Mouse (Mus musculus) intestine, postnatal 0 days (tissue): Measurements from ENCODE around the gene Asic2. TPM values are rescaled to one million over a fixed set of nuclear protein-coding genes. Genes with fewer than 3 reads are reported as not detected.
A peak's percentile ranks its signal among the peaks of the same experiment; 100 is the strongest.

Experiments used
- ATAC-seq: fragments of 200-750 bp; cut with Nextera tagmentation; 2 replicates; pipeline ENCODE4 v1.8.0; 2017; ENCODE audit warnings: mild to moderate bottlenecking, moderate TSS enrichment, moderate library complexity
- H3K27ac ChIP-seq: fragments of 300-500 bp; sonication (generic); 2 replicates; pipeline ENCODE4 v1.5.1; 2014; ENCODE audit warnings: mild to moderate bottlenecking, low read depth, low read length, moderate library complexity
- H3K27me3 ChIP-seq: fragments of 300-500 bp; sonication (generic); replicated peaks from 2 replicates; pipeline ENCODE4 v1.6.1; 2014; ENCODE audit warnings: low read length, mixed read lengths; ENCODE audit not compliant: control insufficient read depth, insufficient read depth
- H3K36me3 ChIP-seq: fragments of 300-500 bp; sonication (generic); 2 replicates; pipeline ENCODE4 v1.6.1; 2014; ENCODE audit warnings: mild to moderate bottlenecking, moderate library complexity; ENCODE audit not compliant: control insufficient read depth, insufficient read depth
- H3K4me1 ChIP-seq: fragments of 300-500 bp; sonication (generic); replicated peaks from 2 replicates; pipeline ENCODE4 v1.6.1; 2014; ENCODE audit warnings: antibody characterized with exemption, low read length, mixed read lengths; ENCODE audit not compliant: control insufficient read depth, insufficient read depth
- H3K4me2 ChIP-seq: fragments of 300-500 bp; sonication (generic); replicated peaks from 2 replicates; pipeline ENCODE4 v1.6.1; 2014; ENCODE audit warnings: low read depth, mild to moderate bottlenecking, moderate library complexity
- H3K4me3 ChIP-seq: fragments of 300-500 bp; sonication (generic); 2 replicates; pipeline ENCODE4 v1.5.1; 2014; ENCODE audit warnings: low read depth, low read length
- H3K9ac ChIP-seq: fragments of 300-500 bp; sonication (generic); 2 replicates; pipeline ENCODE4 v1.6.1; 2014; ENCODE audit warnings: mild to moderate bottlenecking, low read depth, low read length
- H3K9me3 ChIP-seq: fragments of 300-500 bp; sonication (generic); 2 replicates; pipeline ENCODE4 v1.6.1; 2016; ENCODE audit warnings: mixed run types; ENCODE audit not compliant: control insufficient read depth
- CTCF ChIP-seq: sonication (generic); IDR thresholded peaks from 2 replicates; pipeline ENCODE4 v1.5.1; 2016; ENCODE audit warnings: low read depth, mild to moderate bottlenecking, control low read depth, antibody characterized with exemption, moderate library complexity
- WGBS: fragments of 180-500 bp; shearing (Covaris S2); extraction: QIAGEN DNeasy Blood & Tissue Kit; methylation state at CpG from one replicate; pipeline ENCODE4 v1.1.7; 2014; 5-methylcytosine and 5-hydroxymethylcytosine counted together
- polyA plus RNA-seq: library from polyadenylated mRNA; unstranded; fragments of >200 nt; fragmentation: Nextera tagmentation; extraction: Ambion mirVana; gene quantifications from 2 replicates; pipeline ENCODE4 v1.2.1, GENCODE M21; 2015

The Asic2 gene
- polyA plus RNA-seq, 1 experiment from 2014 or later: 0.55 TPM

- no peak for ATAC-seq
- Histone ChIP-seq H3K9ac (no peak overlapping the region), H3K4me2 (peak overlapping the region; percentile 67), H3K36me3 (no peaks in the 10 kb centered on the region), H3K9me3 (no peaks in the 10 kb centered on the region), H3K27me3 (peaks cover 51% of the 10 kb centered on the region), H3K4me1 (no peaks in the 10 kb centered on the region), H3K27ac (no peak overlapping the region), H3K4me3 (peak overlapping the region; percentile 40)
- 5% methylated on average over 36 of the region's 36 CpGs for WGBS
- no peak for TF ChIP-seq CTCF
Observed at GRCm38 (mm10) chr11:81151286-81152020, 816.8 kb downstream of the Asic2 start.

- Histone ChIP-seq H3K27ac (no peak overlapping the region), H3K36me3 (no peaks in the 10 kb centered on the region), H3K4me3 (no peak overlapping the region), H3K4me1 (no peaks in the 10 kb centered on the region), H3K4me2 (no peak overlapping the region), H3K9ac (no peak overlapping the region), H3K27me3 (peaks cover 51% of the 10 kb centered on the region), H3K9me3 (no peaks in the 10 kb centered on the region)
- ATAC-seq: no peak
- WGBS: 71% methylated on average over 8 of the region's 8 CpGs
- no peak for TF ChIP-seq CTCF
Observed at GRCm38 (mm10) chr11:81150621-81151020, 817.6 kb downstream of the Asic2 start.

- TF ChIP-seq CTCF: no peak
- Histone ChIP-seq H3K9ac (no peak overlapping the region), H3K4me2 (no peak overlapping the region), H3K27me3 (peaks cover 30% of the 10 kb centered on the region), H3K4me3 (no peak overlapping the region), H3K36me3 (no peaks in the 10 kb centered on the region), H3K4me1 (no peaks in the 10 kb centered on the region), H3K9me3 (no peaks in the 10 kb centered on the region), H3K27ac (no peak overlapping the region)
- ATAC-seq: no peak
- 61% methylated on average over 10 of the region's 10 CpGs for WGBS
Observed at GRCm38 (mm10) chr11:81148423-81148822, 819.8 kb downstream of the Asic2 start.

GRCm38 (mm10) chr11:81146574-81147157, 821.6 kb downstream of the Asic2 start:
- no peaks in the 10 kb centered on the region for H3K36me3 ChIP-seq
- no peak overlapping the region for H3K27ac ChIP-seq
- TF ChIP-seq CTCF: no peak
- no peak overlapping the region for H3K9ac ChIP-seq
- H3K4me2 ChIP-seq: no peak overlapping the region
- 76% methylated on average over 9 of the region's 9 CpGs for WGBS
- no peak for ATAC-seq
- H3K4me3 ChIP-seq: no peak overlapping the region
- H3K4me1 ChIP-seq: no peaks in the 10 kb centered on the region
- H3K27me3 ChIP-seq: peaks cover 12% of the 10 kb centered on the region
- H3K9me3 ChIP-seq: no peaks in the 10 kb centered on the region

- Histone ChIP-seq H3K4me2 (no peak overlapping the region), H3K4me1 (no peaks in the 10 kb centered on the region), H3K36me3 (no peaks in the 10 kb centered on the region), H3K27ac (no peak overlapping the region), H3K27me3 (no peaks in the 10 kb centered on the region), H3K9ac (no peak overlapping the region), H3K4me3 (no peak overlapping the region), H3K9me3 (no peaks in the 10 kb centered on the region)
- no peak for ATAC-seq
- no peak for TF ChIP-seq CTCF
- WGBS: 65% methylated on average over 4 of the region's 4 CpGs
Observed at GRCm38 (mm10) chr11:81135141-81135540, 833.1 kb downstream of the Asic2 start.

- Histone ChIP-seq H3K36me3 (no peaks in the 10 kb centered on the region), H3K9me3 (no peaks in the 10 kb centered on the region), H3K27me3 (no peaks in the 10 kb centered on the region), H3K27ac (no peak overlapping the region), H3K4me1 (no peaks in the 10 kb centered on the region), H3K9ac (no peak overlapping the region), H3K4me2 (no peak overlapping the region), H3K4me3 (no peak overlapping the region)
- no peak for TF ChIP-seq CTCF
- ATAC-seq: no peak
- WGBS: 14% methylated on average over 5 of the region's 5 CpGs
Observed at GRCm38 (mm10) chr11:81133950-81134349, 834.3 kb downstream of the Asic2 start.
